Mouse (Mus musculus) liver, embryonic 13.5 days (tissue): ENCODE measurements around the gene Smim14. TPM values are rescaled to one million over a fixed set of nuclear protein-coding genes. Genes with fewer than 3 reads are reported as not detected.
A peak's percentile ranks its signal among the peaks of the same experiment; 100 is the strongest.
"Not testable (repeated sequence)": the region's sequence is repeated elsewhere in the genome, so short reads cannot be mapped to it uniquely, and the experiment has no call there.

ENCODE experiments used
- ATAC-seq: fragments of 200-750 bp; cut with Nextera tagmentation; 2 replicates; pipeline ENCODE4 v1.8.0; 2017; ENCODE audit warnings: low read depth, mild to moderate bottlenecking, moderate number of reproducible peaks, moderate library complexity
- DNase-seq: peaks from one replicate; pipeline ENCODE4 v3.0.0; 2022
- H3K27ac ChIP-seq: fragments of 300-500 bp; sonication (generic); 2 replicates; pipeline ENCODE4 v1.5.1; 2015; ENCODE audit warnings: moderate library complexity, mild to moderate bottlenecking, inconsistent platforms
- H3K27me3 ChIP-seq: fragments of 300-500 bp; sonication (generic); 2 replicates; pipeline ENCODE4 v1.6.1; 2015; ENCODE audit warnings: mild to moderate bottlenecking, inconsistent platforms
- H3K36me3 ChIP-seq: fragments of 300-500 bp; sonication (generic); 2 replicates; pipeline ENCODE4 v1.6.1; 2015; ENCODE audit warnings: mild to moderate bottlenecking, inconsistent platforms
- H3K4me1 ChIP-seq: fragments of 300-500 bp; sonication (generic); replicated peaks from 2 replicates; pipeline ENCODE4 v1.6.1; 2015; ENCODE audit warnings: inconsistent platforms
- H3K4me2 ChIP-seq: fragments of 300-500 bp; sonication (generic); 2 replicates; pipeline ENCODE4 v1.6.1; 2015; ENCODE audit warnings: inconsistent platforms, mild to moderate bottlenecking, moderate library complexity
- H3K4me3 ChIP-seq: fragments of 300-500 bp; sonication (generic); replicated peaks from 2 replicates; pipeline ENCODE4 v1.5.1; 2015; ENCODE audit warnings: mild to moderate bottlenecking, inconsistent platforms
- H3K9ac ChIP-seq: fragments of 300-500 bp; sonication (generic); 2 replicates; pipeline ENCODE4 v1.6.1; 2015; ENCODE audit warnings: mild to moderate bottlenecking, inconsistent platforms
- H3K9me3 ChIP-seq: fragments of 300-500 bp; sonication (generic); replicated peaks from 2 replicates; pipeline ENCODE4 v1.6.1; 2016; ENCODE audit warnings: inconsistent platforms
- WGBS: fragments of 180-500 bp; shearing (Covaris S2); methylation state at CpG from one replicate; pipeline ENCODE4 v1.1.7; 2015; ENCODE audit not compliant: insufficient replicate concordance; 5-methylcytosine and 5-hydroxymethylcytosine counted together
- polyA plus RNA-seq: library from polyadenylated mRNA; unstranded; fragments of >200 nt; fragmentation: Nextera tagmentation; extraction: Ambion mirVana; gene quantifications from 2 replicates; pipeline ENCODE4 v1.2.1, GENCODE M21; 2015

Gene Smim14
- polyA plus RNA-seq, 1 experiment from 2014 or later: 34.9 TPM

DNA sequence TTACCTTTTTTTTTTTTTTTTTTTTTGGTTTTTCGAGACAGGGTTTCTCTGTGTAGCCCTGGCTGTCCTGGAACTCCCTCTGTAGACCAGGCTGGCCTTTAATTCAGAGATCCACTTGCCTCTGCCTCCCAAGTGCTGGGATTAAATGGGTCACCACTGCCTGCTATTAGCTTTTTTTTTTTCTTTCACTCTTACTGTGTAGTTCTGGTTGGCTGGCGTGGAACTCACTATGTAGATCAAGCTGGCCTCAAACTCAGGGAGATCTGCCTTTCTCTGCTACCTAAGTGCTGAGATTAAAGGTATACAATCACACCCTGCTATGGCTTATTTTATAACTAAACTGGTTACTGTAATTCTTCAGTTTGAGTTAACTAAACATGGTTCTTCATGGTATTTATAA, 50.5 kb downstream of the Smim14 start:
- no peak for DNase-seq
- Histone ChIP-seq H3K4me1 (peaks cover 23% of the 10 kb centered on the region), H3K27ac (no peak overlapping the region), H3K36me3 (no peaks in the 10 kb centered on the region), H3K27me3 (peaks cover 6% of the 10 kb centered on the region), H3K4me3 (no peak overlapping the region), H3K9ac (no peak overlapping the region), H3K4me2 (no peak overlapping the region), H3K9me3 (no peaks in the 10 kb centered on the region)
- whole genome bisulfite sequencing: 61% methylated on average over 2 of the region's 2 CpGs
- ATAC-seq: no peak

- Histone ChIP-seq H3K9me3 (no peaks in the 10 kb centered on the region), H3K27ac (no peak overlapping the region), H3K4me3 (no peak overlapping the region), H3K27me3 (no peaks in the 10 kb centered on the region), H3K4me2 (no peak overlapping the region), H3K4me1 (peaks cover 32% of the 10 kb centered on the region), H3K9ac (no peak overlapping the region), H3K36me3 (no peaks in the 10 kb centered on the region)
- WGBS: 76% methylated on average over 4 of the region's 4 CpGs
- ATAC-seq (no peak), DNase-seq (no peak)
Measured at GRCm38 (mm10) chr5:65482996-65483395, 54.0 kb downstream of the Smim14 start.

GRCm38 (mm10) chr5:65480511-65480910, 56.5 kb downstream of the Smim14 start:
- no peak overlapping the region for H3K4me3 ChIP-seq
- H3K9ac ChIP-seq: no peak overlapping the region
- H3K27ac ChIP-seq: no peak overlapping the region
- no peaks in the 10 kb centered on the region for H3K9me3 ChIP-seq
- H3K4me2 ChIP-seq: no peak overlapping the region
- DNase-seq: no peak
- H3K27me3 ChIP-seq: no peaks in the 10 kb centered on the region
- WGBS: 12% methylated on average over 4 of the region's 4 CpGs
- peak; percentile 37; the same call in 1 of the 2 replicates for ATAC-seq
- peaks cover 49% of the 10 kb centered on the region for H3K4me1 ChIP-seq
- H3K36me3 ChIP-seq: no peaks in the 10 kb centered on the region

DNA sequence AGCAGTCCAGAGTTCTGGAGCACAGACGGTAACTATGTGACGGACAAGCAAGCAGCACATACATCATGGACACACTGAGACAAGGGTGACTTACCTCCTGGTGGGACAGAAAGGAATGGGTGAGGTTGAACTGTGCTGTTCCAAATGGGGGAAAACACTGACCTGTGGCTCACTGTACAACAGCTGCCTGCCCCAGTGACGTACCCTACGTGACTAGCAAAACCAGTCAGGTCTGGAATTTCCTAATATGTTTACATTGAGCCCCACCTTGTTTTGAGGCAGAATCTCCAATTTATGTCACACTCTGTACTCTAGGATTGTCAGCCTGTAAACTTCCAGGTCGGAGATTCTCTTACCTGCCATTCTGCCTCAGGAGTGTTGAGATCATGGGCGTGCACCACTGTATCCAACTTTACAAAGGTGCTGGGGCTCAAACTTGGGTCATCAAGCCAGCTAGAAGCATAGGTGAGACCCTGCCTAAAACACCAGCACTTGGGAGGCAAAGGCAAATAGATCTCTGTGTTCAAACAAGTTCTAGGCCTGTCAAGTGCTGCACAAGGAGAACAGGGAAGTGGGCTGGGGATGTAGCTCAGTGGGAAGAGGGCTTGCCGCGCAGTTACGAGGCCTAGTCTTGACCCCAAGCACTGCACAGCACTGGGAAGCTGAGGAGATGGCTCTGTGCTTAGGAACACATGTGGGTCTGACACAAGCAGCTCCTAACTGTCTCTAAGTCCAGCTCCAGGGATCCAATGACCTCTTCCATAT, 57.1 kb downstream of the Smim14 start:
- Histone ChIP-seq H3K4me1 (peaks cover 53% of the 10 kb centered on the region), H3K4me2 (no peak overlapping the region), H3K36me3 (no peaks in the 10 kb centered on the region), H3K27ac (peak overlapping the region; percentile 36; the same call in 1 of the 2 replicates), H3K9me3 (no peaks in the 10 kb centered on the region), H3K27me3 (no peaks in the 10 kb centered on the region), H3K4me3 (no peak overlapping the region), H3K9ac (no peak overlapping the region)
- DNase-seq: no peak
- 75% methylated on average over 9 of the region's 9 CpGs for WGBS
- no peak for ATAC-seq

DNA sequence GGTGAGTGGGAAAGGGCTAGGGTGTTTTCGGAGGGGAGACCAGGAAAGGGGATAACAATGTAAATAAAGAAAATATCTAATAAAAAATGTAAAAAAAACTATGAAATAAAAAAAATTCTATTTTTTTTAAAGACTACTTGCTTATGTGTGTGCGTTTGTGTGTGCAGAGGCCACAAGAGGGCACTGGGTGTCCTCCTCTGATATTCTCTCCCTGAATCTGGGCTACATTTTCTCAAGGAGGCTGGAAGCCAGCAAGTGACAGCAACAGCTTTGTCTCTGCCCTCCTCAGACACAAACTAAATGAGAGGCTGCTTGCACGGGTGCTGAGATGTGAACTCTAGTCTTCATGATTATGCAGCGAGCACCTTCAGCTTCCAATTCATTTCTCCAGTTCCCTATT, 58.8 kb downstream of the Smim14 start:
- WGBS: 62% methylated on average over 4 of the region's 4 CpGs
- Histone ChIP-seq H3K9me3 (no peaks in the 10 kb centered on the region), H3K4me2 (no peak overlapping the region), H3K4me3 (no peak overlapping the region), H3K27ac (0 out of 2 replicates have a peak overlapping the region, but pooled peaks have one; percentile 29), H3K4me1 (peaks cover 45% of the 10 kb centered on the region), H3K9ac (no peak overlapping the region), H3K36me3 (no peaks in the 10 kb centered on the region), H3K27me3 (no peaks in the 10 kb centered on the region)
- DNase-seq: no peak
- no peak for ATAC-seq

DNA sequence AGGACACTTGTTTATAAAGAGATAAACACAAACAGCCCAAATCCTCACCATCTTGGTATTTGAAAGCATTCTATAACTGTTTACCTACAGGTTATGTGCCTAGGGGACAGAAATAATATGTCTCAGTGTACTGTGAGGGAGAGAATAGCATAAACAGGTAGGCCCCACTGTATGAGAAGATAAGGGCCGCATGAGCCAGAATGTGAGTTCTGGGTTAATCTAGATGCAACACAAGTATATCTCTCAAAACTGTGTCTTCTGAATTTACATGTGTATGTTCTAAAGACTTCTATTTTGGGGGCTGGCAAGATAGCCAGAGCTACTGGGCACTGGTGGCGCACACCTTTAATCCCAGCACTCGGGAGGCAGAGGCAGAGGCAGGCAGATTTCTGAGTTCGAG, 60.2 kb downstream of the Smim14 start:
- H3K9ac ChIP-seq, H3K36me3 ChIP-seq, H3K9me3 ChIP-seq, H3K27me3 ChIP-seq, H3K4me2 ChIP-seq, H3K4me3 ChIP-seq: not testable (repeated sequence)
- Histone ChIP-seq H3K27ac (peak overlapping the region; percentile 65), H3K4me1 (peaks cover 45% of the 10 kb centered on the region)
- DNase-seq (peak; percentile 44), ATAC-seq (peak; percentile 84)
- WGBS: 25% methylated on average over 4 of the region's 4 CpGs

GRCm38 (mm10) chr5:65475806-65476205, 61.2 kb downstream of the Smim14 start:
- no peak overlapping the region for H3K4me3 ChIP-seq
- peak overlapping the region; percentile 65 for H3K27ac ChIP-seq
- H3K9ac ChIP-seq: no peak overlapping the region
- DNase-seq (no peak), ATAC-seq (no peak)
- no peaks in the 10 kb centered on the region for H3K36me3 ChIP-seq
- no peaks in the 10 kb centered on the region for H3K27me3 ChIP-seq
- H3K9me3 ChIP-seq: no peaks in the 10 kb centered on the region
- WGBS: 34% methylated on average over 2 of the region's 2 CpGs
- peaks cover 43% of the 10 kb centered on the region for H3K4me1 ChIP-seq
- no peak overlapping the region for H3K4me2 ChIP-seq

DNA sequence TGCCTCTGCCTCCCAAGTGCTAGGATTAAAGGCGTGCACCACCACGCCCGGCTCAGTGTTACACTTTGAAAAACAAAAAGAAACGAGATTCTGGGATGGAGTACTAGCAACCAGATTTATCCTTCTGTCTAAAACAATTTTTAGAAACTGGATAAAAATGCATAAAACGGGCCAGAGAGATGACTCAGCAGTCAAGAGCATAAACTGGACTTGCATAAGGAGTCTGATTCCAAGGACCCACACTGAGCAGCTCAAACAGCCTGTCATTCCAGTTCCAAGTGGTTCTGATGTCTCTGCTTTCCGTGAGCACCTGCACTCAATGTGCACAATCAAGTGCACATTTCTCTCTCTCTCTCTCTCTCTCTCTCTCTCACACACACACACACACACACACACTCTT, 67.2 kb downstream of the Smim14 start:
- 72% methylated on average over 6 of the region's 6 CpGs for WGBS

GRCm38 (mm10) chr5:65466911-65467310, 70.1 kb downstream of the Smim14 start:
- WGBS: 64% methylated on average over 3 of the region's 3 CpGs

More for the DNA sequence above, 67.2 kb downstream of the Smim14 start:
- DNase-seq: no peak
- Histone ChIP-seq H3K9ac (no peak overlapping the region), H3K27me3 (no peaks in the 10 kb centered on the region), H3K36me3 (peaks cover 21% of the 10 kb centered on the region), H3K9me3 (no peaks in the 10 kb centered on the region), H3K4me3 (no peak overlapping the region), H3K4me2 (no peak overlapping the region), H3K27ac (no peak overlapping the region), H3K4me1 (no peaks in the 10 kb centered on the region)
- ATAC-seq: no peak

GRCm38 (mm10) chr5:65460361-65460760, 76.6 kb downstream of the Smim14 start:
- Histone ChIP-seq H3K27me3 (no peaks in the 10 kb centered on the region), H3K9ac (no peak overlapping the region), H3K4me1 (no peaks in the 10 kb centered on the region), H3K36me3 (no peaks in the 10 kb centered on the region), H3K9me3 (no peaks in the 10 kb centered on the region), H3K27ac (no peak overlapping the region), H3K4me2 (no peak overlapping the region), H3K4me3 (no peak overlapping the region)
- WGBS: 78% methylated on average over 14 of the region's 14 CpGs
- ATAC-seq (no peak), DNase-seq (no peak)

More at GRCm38 (mm10) chr5:65466911-65467310, 70.1 kb downstream of the Smim14 start:
- Histone ChIP-seq H3K4me2 (no peak overlapping the region), H3K27me3 (no peaks in the 10 kb centered on the region), H3K36me3 (peaks cover 21% of the 10 kb centered on the region), H3K4me3 (no peak overlapping the region), H3K27ac (no peak overlapping the region), H3K9ac (no peak overlapping the region), H3K9me3 (no peaks in the 10 kb centered on the region), H3K4me1 (no peaks in the 10 kb centered on the region)
- ATAC-seq (no peak), DNase-seq (no peak)

DNA sequence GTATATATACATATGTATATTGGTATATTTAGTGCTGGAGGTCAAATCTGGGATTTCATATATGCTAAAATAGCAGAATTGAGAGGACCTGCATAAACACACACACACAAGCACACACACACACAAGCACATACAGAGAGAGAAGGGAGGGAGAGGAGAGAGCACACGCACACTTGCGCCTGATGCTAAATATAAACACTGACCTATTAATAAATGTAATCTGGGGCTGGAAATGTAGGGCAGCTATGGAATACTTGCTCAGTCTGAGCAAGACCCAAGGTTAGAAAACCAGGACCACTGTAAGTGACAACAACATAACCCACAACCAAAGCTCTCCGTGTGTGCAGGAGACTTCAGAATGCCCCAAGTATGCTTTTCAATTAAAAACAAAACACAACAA, 77.5 kb downstream of the Smim14 start:
- Histone ChIP-seq H3K4me2 (no peak overlapping the region), H3K27me3 (no peaks in the 10 kb centered on the region), H3K4me1 (no peaks in the 10 kb centered on the region), H3K36me3 (no peaks in the 10 kb centered on the region), H3K27ac (no peak overlapping the region), H3K9ac (no peak overlapping the region), H3K9me3 (no peaks in the 10 kb centered on the region), H3K4me3 (no peak overlapping the region)
- DNase-seq: no peak
- ATAC-seq: no peak
- WGBS: 80% methylated on average over 3 of the region's 3 CpGs

GRCm38 (mm10) chr5:65457846-65458245, 79.1 kb downstream of the Smim14 start:
- Histone ChIP-seq H3K9ac (no peak overlapping the region), H3K9me3 (no peaks in the 10 kb centered on the region), H3K4me2 (no peak overlapping the region), H3K4me3 (no peak overlapping the region), H3K36me3 (0 out of 2 replicates have a peak, but pooled peaks cover 2% of the 10 kb centered on the region), H3K4me1 (no peaks in the 10 kb centered on the region), H3K27ac (no peak overlapping the region), H3K27me3 (no peaks in the 10 kb centered on the region)
- no peak for DNase-seq
- 48% methylated on average over 5 of the region's 5 CpGs for WGBS
- ATAC-seq: no peak
